Mouse (Mus musculus): Measurements from ENCODE around the gene Mchr1.

Gene Mchr1

DNA sequence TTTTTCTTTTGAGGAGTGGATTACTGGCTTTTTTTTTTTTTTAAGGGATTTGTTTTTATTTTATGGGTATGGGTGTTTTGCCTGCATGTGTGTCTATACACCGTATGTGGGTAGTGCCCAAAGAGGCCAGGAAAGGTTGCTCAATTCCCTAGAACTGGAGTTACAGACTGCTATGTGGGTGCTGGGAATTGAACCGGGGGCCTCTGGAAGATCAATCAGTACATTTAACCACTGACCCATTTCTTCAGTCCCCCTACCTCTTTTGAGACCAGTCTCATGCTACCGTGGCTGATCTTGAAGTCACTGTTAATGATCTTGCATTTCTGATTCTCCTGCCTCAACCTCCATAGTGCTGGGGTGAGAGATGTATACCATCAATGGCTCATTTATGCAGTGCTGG lies 8.0 kb upstream of the Mchr1 start:
- no peak for DNase-seq (ENCODE audit: low read depth, low spot score)

DNA sequence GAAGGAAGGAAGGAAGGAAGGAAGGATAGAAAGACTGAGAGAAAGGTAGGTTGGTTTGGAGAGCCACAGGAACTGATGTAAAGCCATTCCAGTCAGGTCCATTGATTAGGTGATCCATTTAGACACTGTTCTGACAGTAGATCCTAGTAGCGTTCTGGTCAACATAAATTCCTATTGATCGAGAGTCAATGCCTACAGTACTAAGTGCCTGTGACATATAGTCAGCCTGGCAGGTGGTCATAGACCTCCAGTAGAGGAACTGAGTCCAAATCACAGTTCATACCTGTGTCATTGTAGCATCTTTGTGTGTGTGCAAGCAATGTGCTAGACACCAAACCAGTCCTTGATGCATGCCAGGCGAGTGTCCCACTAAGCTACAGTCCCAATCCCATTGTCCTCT lies 7.0 kb upstream of the Mchr1 start:
- DNase-seq (ENCODE audit: low read depth, low spot score) = no peak

DNA sequence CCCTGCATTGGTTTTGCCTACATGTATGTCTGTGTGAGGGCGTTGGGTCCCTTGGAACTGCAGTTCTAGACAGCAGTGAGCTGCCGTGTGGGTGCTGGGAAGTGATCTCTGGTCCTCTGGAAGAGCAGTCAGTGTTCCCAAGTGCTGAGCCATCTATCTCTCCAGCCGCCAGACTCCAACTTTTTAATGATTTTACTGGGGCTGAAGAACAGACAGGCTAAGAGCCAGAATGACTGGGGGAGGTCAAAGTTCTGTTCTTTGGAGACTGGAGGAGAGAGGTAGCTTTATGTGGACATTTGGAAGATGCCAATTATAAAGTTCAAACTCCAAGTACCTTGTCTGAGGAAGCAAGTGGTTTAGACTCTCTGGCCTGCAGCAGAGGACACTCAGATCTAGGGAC lies 5.5 kb upstream of the Mchr1 start:
- DNase-seq (ENCODE audit: low read depth, low spot score) = no peak

DNA sequence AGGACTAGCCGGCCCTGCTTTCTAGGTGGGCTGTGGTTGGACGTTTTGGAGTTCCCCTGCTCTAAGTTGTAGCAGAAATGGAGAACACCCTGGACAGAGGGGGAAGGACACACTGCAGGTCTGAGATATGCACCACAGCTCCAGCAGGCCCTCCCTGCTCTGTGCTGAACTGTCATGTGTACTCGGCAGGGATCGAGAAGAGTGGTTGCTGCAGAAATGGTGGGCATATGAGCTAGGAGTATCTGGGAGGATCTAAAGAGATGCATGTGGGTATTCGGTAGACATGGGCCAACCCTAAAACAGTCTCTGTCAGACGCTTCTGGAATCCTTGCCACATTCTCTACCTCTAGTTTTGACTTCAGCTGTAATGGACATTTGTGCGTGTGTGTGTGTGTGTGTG lies 4.0 kb upstream of the Mchr1 start:
- DNase-seq (ENCODE audit: low read depth, low spot score) = no peak

DNA sequence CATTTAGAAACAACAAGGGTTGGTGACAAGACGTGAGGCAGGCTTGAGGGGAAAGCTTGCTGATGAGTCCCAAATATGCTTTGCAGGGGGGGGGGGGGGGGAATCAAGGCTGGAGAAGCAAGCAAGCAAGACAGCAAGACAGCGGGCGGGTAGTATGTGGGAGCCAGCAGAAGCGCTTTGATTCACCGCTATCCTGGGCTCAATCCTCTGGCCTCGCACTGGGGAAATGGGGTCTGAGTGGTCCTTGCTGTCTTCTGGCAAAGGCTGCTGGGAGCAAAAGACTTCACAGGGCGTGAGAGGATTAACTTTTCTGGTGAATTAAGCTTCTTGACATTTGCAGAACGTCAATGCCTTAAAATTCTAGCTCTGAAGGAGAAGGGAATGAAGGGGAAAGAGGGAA lies 763 bp downstream of the Mchr1 start:
- no peak for DNase-seq (ENCODE audit: low read depth, low spot score)

DNA sequence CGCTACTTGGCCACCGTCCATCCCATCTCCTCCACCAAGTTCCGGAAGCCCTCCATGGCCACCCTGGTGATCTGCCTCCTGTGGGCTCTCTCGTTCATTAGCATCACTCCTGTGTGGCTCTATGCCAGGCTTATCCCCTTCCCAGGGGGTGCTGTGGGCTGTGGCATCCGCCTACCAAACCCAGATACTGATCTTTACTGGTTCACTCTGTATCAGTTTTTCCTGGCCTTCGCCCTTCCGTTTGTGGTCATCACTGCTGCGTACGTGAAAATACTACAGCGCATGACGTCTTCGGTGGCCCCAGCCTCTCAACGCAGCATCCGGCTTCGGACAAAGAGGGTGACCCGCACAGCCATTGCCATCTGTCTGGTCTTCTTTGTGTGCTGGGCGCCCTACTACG lies 2.2 kb downstream of the Mchr1 start:
- DNase-seq (ENCODE audit: low read depth, low spot score) = no peak

DNA sequence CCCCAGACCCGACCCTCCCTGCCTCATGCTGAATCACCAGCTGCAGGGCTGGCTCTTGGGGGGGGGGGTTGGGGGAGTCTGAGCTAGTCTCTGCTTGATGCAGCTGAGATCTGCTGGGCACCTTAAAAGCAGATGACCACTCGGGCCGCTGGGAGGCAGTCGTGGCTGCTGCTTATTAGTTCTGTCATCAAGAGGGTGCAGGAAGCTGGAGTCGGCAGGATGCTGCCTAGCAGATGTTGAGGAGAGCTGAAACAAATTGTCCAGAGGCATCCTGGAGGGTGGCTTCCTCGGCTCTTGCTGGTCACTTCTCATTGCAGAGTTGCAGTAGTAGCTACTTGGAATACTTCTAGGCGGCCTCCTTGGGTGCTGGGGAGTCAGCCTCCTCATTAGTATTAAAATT lies 4.0 kb downstream of the Mchr1 start:
- DNase-seq (ENCODE audit: low read depth, low spot score) = no peak

DNA sequence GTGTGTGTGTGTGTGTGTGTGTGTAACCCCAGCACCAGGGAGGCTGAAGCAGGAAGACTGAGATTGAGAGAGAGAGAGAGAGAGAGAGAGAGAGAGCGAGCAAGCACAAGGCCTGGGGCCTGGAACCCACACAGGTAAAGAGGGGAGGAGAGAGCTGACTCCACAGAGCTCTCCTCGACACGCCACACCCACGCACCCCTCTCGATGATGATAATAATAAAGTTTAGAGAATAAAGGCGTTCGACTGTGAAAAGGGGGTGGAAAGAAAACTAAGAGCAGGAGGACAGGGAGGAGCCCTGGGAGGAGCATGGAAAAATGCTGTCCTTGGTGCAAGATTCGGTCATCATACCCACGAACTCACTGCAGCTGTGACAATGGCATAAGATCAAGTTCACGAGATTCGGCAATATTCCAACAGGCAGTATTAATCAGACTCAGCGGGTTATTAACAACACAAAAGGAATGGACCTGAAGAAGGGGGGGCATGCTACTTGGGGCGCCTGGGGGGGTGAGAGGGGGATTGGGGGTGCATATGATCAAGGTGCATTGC lies 4.6 kb downstream of the Mchr1 start:
- no peak for DNase-seq (ENCODE audit: low read depth, low spot score)

DNA sequence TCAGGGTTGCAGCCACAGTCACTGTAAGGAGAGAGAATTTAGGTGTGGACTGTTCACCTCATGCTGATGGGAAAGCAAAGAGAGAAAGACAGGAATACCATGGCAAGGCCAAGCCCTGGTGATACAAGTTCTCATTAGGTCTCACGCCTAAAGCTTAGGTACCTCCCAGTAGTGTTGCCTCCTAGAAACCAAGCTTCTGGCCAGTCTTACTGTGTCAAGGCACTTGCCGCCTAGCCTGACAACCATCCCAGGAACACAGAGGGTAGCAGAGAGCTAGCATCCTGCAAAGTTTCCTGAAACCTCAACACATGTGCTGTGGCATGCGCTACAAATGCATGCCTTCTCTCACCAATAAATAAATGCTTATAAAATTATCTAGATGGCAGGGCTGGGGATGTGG lies 11.6 kb downstream of the Mchr1 start:
- no peak for DNase-seq (ENCODE audit: low read depth, low spot score)

DNA sequence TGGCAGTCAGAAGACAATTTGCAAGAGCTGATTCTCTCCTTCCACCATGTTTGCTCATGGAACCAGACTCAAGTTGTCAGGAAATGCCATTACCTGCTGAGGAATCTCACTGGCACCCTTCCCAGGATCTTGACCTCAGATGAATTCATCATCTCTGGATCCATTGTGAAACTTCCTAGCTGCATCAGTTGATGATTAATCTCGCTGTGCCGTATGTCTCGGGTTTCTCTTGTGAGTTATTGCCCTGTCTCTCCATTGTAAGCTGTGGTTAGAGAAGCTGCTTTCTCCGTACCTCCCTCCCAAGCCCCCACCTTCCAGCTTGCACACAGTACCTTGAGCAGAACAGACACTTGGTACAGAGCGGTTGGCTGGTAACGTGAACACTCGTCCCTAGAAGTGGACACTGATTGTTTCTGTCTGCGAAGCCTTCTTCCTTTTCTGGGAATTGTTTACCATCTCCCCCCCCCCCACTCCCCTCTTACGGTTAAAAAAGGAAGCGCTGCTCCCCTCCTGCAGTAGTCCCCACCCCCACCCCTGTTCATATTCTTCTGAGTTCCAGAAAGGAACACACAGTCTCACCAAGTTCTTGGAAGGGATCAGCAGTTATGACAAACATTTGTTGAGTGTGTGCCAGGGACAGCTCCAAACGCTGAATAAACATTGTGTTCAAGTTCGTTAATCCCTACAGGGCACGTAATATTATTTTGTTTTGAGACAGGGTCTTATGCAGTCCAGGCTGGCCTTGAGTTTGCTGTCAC lies 12.5 kb downstream of the Mchr1 start:
- no peak for DNase-seq (ENCODE audit: low read depth, low spot score)

DNA sequence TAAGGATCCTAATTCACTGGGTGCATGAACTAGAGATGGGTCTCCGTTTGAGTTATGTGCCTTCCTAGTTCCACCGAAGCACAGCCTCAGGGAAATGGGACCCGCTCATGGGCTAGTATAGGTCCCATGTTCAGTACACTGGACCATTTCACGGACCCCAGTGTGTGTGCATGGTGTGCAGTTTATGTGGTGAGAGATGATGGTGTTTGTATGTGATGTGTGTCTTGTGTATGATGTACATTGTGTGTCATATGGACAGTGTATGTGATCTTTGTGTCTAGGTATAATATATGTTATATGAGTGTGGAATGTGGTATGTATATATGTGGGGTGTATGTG lies 13.0 kb downstream of the Mchr1 start:
- no peak for DNase-seq (ENCODE audit: low read depth, low spot score)

DNA sequence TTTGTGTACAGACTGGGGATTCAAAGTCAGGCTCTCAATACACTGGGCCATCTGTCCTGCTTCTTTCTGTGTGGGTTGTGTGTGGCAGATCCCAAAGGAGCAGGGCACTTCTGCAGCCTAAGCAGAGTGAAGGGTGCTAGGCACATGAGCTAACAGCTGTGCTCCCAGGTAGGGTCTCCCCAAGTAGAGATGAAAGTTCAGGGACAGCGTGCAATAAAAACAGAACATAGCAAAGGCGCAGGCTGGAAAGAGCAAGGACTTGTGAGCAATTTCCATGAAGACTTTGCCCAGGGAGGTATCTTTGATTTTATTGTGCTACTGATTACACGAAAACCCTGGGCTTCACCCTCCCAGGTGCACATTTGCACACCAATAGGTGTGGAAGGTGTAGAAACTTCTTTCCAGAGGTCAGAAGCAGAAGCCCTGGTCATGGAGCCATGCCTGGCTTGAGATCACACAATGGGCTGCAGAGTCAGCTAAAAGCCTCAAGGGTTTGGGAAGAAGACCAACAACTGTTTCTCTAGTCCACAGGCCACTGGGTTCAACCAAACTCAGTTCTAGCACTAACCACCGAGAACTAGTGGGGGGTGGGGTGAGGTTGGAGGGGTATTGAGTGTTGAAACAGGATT lies 13.8 kb downstream of the Mchr1 start:
- DNase-seq (ENCODE audit: low read depth, low spot score) = no peak

DNA sequence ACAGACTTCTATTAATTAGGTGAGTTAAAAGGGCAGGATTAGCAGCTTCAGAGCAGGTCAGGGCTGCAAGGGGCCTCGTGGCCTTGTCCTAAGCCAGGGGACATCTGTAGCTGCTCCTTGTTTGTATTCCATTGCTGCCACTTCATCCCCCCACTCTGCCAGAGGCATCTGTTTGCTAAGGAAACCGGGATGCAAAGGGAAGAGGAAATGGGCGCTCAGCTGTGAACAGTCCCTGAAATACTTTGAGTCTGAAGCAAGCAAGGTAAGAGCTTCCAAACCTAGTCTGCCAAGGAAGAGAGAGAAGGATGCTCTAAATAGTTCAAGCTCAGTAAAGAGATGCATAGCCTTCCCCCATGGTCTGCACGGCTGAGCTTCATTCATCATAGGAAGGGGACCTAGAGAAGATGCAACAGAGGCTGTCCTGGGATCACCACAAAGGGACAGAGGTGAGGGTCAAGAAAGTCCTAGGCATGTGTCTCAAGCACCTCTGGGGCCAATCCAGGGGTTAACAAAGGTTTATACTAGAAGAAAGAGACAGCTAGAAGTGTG lies 17.4 kb downstream of the Mchr1 start:
- no peak for DNase-seq (ENCODE audit: low read depth, low spot score)

DNA sequence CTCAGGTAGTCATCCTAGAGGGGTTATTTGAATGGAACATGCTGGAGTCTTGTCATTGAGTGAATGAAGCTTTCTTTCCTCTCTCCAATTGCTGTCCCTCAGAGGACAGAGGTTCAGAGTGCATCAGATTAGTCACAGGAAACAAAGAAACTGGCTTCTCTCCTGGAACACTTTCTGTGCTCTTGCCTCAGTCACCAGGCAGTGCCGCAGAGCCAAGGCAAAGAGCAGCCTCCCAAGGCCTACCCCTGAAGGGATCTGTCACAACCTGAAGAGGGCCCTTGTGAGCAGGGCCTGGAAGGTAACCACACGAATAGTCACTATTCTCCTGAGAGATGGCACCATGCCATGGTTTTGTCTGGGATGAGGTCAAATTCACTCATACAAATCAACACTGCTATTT lies 18.3 kb downstream of the Mchr1 start:
- no peak for DNase-seq (ENCODE audit: low read depth, low spot score)

DNA sequence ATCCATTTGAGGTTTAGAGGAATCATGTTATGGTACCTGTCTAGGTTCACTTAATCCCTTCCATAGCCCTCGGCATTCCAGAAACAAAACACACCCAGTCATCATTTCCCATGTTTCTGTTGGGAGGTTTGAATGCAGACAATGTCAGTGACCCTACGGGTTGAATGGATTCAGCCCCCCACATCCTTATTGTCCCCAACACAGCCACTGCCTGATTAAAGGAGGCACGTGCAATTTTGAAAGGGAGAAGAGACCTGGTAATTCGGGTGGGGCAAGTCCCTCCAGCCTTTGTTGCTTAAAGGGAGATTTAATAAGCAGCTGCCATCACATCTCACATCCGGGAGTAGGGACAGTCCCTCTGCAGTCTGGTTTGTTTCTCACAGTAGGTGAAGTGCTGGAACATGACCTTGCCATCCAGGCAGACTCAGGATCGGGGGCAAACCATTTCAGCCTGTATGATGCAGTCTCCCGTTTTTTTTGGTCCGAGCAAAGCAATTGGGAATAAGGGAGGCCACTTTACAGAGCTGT lies 18.9 kb downstream of the Mchr1 start:
- DNase-seq (ENCODE audit: low read depth, low spot score) = no peak

DNA sequence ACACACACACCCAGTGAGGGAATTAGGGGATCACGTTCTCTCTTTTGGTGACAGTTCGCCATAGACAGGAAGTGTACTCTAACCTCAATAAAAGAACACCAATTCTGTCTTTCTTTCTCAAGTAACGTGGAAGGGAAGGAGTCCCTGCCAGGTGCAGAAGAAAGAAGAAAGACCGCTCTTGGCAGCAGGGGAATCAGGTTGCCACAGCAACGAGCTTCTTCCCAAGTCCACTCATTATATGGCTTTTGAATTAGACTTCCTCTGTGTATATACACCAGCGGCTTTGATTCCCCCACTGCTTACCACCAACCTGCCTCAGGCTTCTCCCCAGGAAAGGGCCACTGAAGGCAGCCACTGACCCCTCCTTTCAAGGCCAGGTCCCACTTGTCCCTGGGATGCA lies 19.8 kb downstream of the Mchr1 start:
- no peak for DNase-seq (ENCODE audit: low read depth, low spot score)

DNA sequence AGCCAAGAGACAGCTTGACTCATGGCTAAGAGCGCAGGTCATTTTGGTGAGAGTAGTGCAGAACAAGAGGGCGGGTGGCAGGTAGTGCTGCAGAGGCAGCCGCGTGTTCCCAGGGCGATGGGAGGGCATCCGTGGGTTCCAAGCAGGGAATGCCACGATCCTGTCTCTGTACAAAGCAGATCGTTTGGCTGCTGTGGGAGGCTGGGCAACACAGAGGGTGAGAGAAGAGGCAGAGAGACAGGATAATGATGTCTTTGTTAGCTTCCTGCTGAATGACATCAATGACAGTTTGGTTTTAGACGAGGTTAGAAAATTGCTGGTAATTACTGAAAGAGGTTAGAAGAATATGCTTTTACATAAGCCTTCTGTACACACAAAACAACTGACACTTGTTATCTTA lies 23.0 kb downstream of the Mchr1 start:
- DNase-seq (ENCODE audit: low read depth, low spot score) = no peak

DNA sequence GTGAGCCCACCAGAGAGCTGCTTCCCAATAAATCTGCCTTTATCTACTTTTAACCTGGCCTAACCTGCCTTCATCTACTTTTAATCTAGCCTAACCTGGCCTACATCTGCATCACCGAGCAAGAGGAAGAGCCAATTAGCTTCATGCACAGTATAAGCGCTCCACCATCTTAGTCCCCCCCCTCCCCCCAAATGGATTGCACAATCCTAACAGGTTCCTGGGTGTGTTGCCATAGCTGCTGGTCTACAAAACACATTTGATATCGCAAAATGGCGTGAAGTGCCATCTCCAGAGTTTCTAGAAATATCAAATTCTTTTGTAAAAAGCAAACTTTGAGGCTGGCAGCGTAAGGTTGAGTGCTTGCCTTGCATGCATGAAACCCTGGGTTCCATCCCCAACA lies 24.0 kb downstream of the Mchr1 start:
- DNase-seq (ENCODE audit: low read depth, low spot score) = no peak

DNA sequence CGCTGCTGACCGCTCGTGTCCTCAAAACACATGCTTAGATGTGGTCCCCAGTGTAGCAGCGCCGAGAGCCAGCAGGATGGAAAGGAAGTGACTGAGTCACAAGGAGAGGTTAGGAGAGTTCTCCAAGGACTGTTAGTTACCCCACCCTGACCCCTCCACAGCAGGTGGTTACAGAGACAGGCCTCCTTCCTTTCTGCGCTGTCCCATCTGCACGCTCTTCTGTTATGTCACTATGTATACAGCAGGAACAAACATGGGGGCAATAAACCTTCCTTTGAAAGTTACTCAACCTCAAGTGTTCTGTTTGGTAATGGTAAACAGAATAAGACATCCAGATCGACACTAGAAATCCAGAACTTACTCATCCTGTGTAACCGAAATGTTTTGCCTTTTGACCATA lies 24.9 kb downstream of the Mchr1 start:
- no peak for DNase-seq (ENCODE audit: low read depth, low spot score)

DNA sequence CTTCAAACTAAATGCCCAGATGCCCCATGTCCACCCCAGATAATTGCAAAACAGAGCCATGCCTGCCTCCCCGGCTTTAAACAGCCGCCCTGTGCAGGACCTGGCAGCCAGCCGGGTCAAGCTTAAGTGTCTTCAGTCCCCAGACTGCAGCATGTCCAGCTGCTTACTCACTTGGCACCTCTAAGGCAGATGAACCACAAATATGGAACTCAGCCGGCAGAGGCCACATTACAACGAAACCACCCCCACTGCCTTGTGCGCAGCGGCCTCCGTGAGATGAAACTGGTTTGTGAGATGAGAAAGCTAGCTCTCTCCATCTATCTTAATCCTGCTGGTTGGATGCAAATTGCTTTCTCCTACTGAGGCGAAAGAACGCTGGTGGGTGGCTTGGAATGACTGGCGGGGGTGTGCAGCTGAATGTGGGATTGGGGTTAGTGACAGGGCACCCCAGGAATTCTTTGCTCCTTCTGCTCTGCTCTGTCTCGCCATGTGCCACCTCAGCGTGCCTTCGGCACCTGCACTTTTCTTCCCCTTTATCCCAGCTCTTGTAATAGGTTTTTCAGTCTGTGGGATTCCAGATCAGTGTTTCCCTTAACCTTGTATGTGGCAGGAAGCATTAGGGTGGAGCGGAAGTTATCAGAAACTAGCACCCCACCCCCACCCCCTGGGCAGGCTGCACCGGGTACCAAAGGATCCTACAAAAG lies 29.2 kb downstream of the Mchr1 start:
- peak; percentile 17 for DNase-seq (ENCODE audit: low read depth, low spot score)

DNA sequence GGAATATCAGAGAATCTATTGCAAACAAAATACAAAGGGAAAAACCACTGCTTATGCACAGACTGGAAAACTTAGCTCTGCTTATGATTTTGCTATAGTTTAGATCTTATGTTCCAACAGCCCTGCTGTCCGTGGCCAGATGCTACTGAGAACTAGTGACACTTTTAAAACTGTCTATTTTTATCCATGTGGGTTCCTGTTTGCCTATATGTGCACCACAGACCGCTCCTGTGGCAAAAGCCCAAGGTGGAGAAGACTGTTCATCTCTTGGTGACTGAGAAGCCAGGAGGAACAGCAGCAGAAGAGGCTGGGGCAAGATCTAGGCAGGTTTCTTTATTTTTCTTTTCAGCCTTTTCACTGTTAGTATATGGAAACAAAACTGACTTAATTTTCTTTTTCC lies 32.1 kb downstream of the Mchr1 start:
- no peak for DNase-seq (ENCODE audit: low read depth, low spot score)

DNA sequence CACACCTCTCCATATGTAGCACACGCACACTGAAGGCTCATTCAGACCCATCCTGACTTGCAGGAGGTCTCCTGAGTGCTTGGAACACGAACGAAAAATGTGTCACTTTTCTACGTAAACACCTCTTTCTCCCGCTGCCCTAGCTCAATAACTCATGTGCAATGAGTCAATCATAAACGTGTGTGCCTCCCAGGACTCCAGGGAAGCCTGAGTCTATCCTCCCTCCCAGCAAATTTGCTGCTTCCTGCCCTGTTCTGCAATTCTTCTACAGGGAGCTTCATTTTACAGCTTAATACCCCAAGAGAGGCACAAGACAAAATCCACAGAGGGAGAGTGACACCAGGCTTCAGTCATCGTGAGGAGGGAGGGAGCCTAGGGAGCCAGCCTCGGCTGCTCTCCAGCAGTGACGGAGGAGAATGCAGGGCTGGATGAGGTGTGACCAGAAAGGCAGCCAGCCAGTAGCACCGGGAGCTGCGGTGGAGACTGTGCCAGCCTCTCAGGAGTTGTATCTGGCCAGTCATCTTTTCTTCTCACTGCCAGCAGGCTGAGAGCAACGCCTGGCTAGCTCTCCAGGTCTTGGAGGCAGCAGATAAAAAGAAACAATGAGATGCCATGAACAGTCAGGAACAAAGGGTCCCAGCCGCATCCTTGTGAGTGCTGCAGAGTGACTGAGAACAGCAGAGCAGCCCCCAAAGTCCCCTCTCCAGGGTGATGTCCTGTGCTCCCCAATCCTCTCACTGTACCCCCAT lies 37.2 kb downstream of the Mchr1 start:
- no peak for DNase-seq (ENCODE audit: low read depth, low spot score)

All from retina, postnatal 7 days (tissue).